Mouse (Mus musculus) Muller cell, postnatal 12 days (primary cell): ENCODE data around the gene Ncam1.

Source experiments
- DNase-seq: peaks from one replicate; pipeline ENCODE4 v3.0.0-alpha.2; 2015; ENCODE audit errors: inconsistent ontology term

Gene Ncam1

GRCm38 (mm10) chr9:49507829-49508585 lies 290.7 kb downstream of the Ncam1 start:
- DNase-seq = no peak

- no peak for DNase-seq
Measured at GRCm38 (mm10) chr9:49504658-49505057, 294.1 kb downstream of the Ncam1 start.

GRCm38 (mm10) chr9:49502245-49502644 lies 296.5 kb downstream of the Ncam1 start:
- DNase-seq = no peak

GRCm38 (mm10) chr9:49499878-49500277 lies 298.8 kb downstream of the Ncam1 start:
- no peak for DNase-seq

GRCm38 (mm10) chr9:49493979-49494649 lies 304.6 kb downstream of the Ncam1 start:
- peak; percentile 52 for DNase-seq

GRCm38 (mm10) chr9:49490609-49491008 lies 308.1 kb downstream of the Ncam1 start:
- DNase-seq = no peak

GRCm38 (mm10) chr9:49488912-49489895 lies 309.5 kb downstream of the Ncam1 start:
- DNase-seq = peak; percentile 51

GRCm38 (mm10) chr9:49488258-49488657 lies 310.5 kb downstream of the Ncam1 start:
- DNase-seq = no peak

- DNase-seq = no peak
Measured at GRCm38 (mm10) chr9:49487657-49487943, 311.1 kb downstream of the Ncam1 start.

- no peak for DNase-seq
Measured at GRCm38 (mm10) chr9:49486805-49487656, 311.7 kb downstream of the Ncam1 start.

GRCm38 (mm10) chr9:49485892-49486311 lies 312.8 kb downstream of the Ncam1 start, which contains the start of gene Ttc12:
Gene Ttc12, minus strand, starts transcription at chr9:49486225.
- peak; percentile 92 for DNase-seq

- peak; percentile 25 for DNase-seq
Measured at GRCm38 (mm10) chr9:49485250-49485891, 313.4 kb downstream of the Ncam1 start.

GRCm38 (mm10) chr9:49483316-49483715 lies 315.4 kb downstream of the Ncam1 start:
- DNase-seq = peak; percentile 72

GRCm38 (mm10) chr9:49472126-49472525 lies 326.6 kb downstream of the Ncam1 start:
- no peak for DNase-seq

GRCm38 (mm10) chr9:49470946-49471345 lies 327.8 kb downstream of the Ncam1 start:
- DNase-seq = peak; percentile 43

GRCm38 (mm10) chr9:49470006-49470405 lies 328.7 kb downstream of the Ncam1 start:
- no peak for DNase-seq

- DNase-seq = no peak
Measured at GRCm38 (mm10) chr9:49456136-49456535, 342.6 kb downstream of the Ncam1 start.

- no peak for DNase-seq
Measured at GRCm38 (mm10) chr9:49452396-49452795, 346.3 kb downstream of the Ncam1 start.
